Mouse (Mus musculus) embryonic fibroblast, embryonic 13.5 days (primary cell): Measurements from ENCODE around the gene Pmm2.

ENCODE experiments used
- CTCF ChIP-seq: IDR thresholded peaks from 2 replicates; pipeline ENCODE4 v1.5.1; 2011; ENCODE audit warnings: mild to moderate bottlenecking, control low read depth, low read length, moderate library complexity, borderline replicate concordance; ENCODE audit not compliant: insufficient read depth
- POLR2A ChIP-seq: IDR thresholded peaks from 2 replicates; pipeline ENCODE4 v1.6.1; 2011; ENCODE audit warnings: low read depth, mild to moderate bottlenecking, control low read depth, low read length, moderate library complexity

GRCm38 (mm10) chr16:8668386-8668785 lies 30.9 kb downstream of the Pmm2 start:
- TF ChIP-seq CTCF (no peak), POLR2A (no peak)
